Mouse (Mus musculus) CH12.LX (cell line): ENCODE measurements at regions not wholly inside any gene's neighbourhood (a gene's known extent, or its start where the extent isn't known, plus 50 kb on each side); places are given as distances from the start of the nearest gene placed in this dataset.

Experiments
- DNase-seq: peaks from one replicate; pipeline ENCODE4 v3.0.0-alpha.2; 2013; ENCODE audit errors: extremely low read depth
- H3K27ac ChIP-seq: 2 replicates; pipeline ENCODE4 v1.5.1; 2012; ENCODE audit warnings: low read depth, mild to moderate bottlenecking, control low read depth, moderate library complexity; ENCODE audit not compliant: insufficient read depth
- H3K27me3 ChIP-seq: replicated peaks from 2 replicates; pipeline ENCODE3; 2012; ENCODE audit warnings: inconsistent platforms
- H3K36me3 ChIP-seq, 2 experiments: replicated peaks in 1 of 2; 2 replicates each; pipeline versions ENCODE3 to v1.6.1; 2012; ENCODE audit warnings: inconsistent platforms in 1 of 2, low read length in 1 of 2, mild to moderate bottlenecking in 1 of 2, mixed read lengths in 1 of 2, moderate library complexity in 1 of 2; ENCODE audit not compliant: control insufficient read depth in 1 of 2, insufficient read depth in 1 of 2
- H3K4me1 ChIP-seq, 2 experiments: 2 replicates each; pipeline ENCODE4 v1.6.1; 2012; ENCODE audit warnings: inconsistent platforms in 1 of 2, moderate library complexity in 1 of 2; ENCODE audit not compliant: insufficient read depth in 2 of 2, control insufficient read depth in 1 of 2
- H3K4me2 ChIP-seq: 2 replicates; pipeline ENCODE4 v1.6.1; 2012; ENCODE audit warnings: low read depth, mild to moderate bottlenecking, control low read depth; ENCODE audit not compliant: poor library complexity, insufficient read depth, severe bottlenecking
- H3K4me3 ChIP-seq, 3 experiments: fragments of 150-350 bp in 1 of 3; sonication (generic) in 1 of 3; replicated peaks in 1 of 3; 2 replicates each; pipeline versions ENCODE3 to v1.5.1; 2011 to 2012; ENCODE audit warnings: low read depth in 2 of 3, low read length in 2 of 3, mild to moderate bottlenecking in 2 of 3, moderate library complexity in 2 of 3, control low read depth in 1 of 3, improper control_type of control experiment in 1 of 3, inconsistent platforms in 1 of 3, mixed read lengths in 1 of 3; ENCODE audit not compliant: poor library complexity in 1 of 3
- H3K79me2 ChIP-seq: replicated peaks from 2 replicates; pipeline ENCODE4 v1.6.1; 2012; ENCODE audit warnings: mild to moderate bottlenecking, moderate library complexity; ENCODE audit not compliant: control insufficient read depth, poor library complexity, insufficient read depth, severe bottlenecking; ENCODE audit errors: extremely low read depth
- H3K9ac ChIP-seq: 2 replicates; pipeline ENCODE4 v1.6.1; 2012; ENCODE audit warnings: low read depth, mild to moderate bottlenecking, control low read depth, moderate library complexity; ENCODE audit not compliant: insufficient read depth
- H3K9me3 ChIP-seq: replicated peaks from 2 replicates; pipeline ENCODE3; 2012; ENCODE audit warnings: low read length, inconsistent platforms, mixed read lengths
- BHLHE40 ChIP-seq: IDR thresholded peaks from 2 replicates; pipeline ENCODE4 v1.6.1; 2011; ENCODE audit warnings: mild to moderate bottlenecking, low read depth, low read length, improper control_type of control experiment
- CHD1 ChIP-seq: IDR thresholded peaks from 2 replicates; pipeline ENCODE4 v1.6.1; 2012; ENCODE audit warnings: low read depth, low read length, improper control_type of control experiment, inconsistent platforms
- CHD2 ChIP-seq: IDR thresholded peaks from 2 replicates; pipeline ENCODE4 v1.6.1; 2011; ENCODE audit warnings: low read length, improper control_type of control experiment
- ELF1 ChIP-seq: IDR thresholded peaks from 2 replicates; pipeline ENCODE4 v1.6.1; 2014; ENCODE audit warnings: low read depth, mild to moderate bottlenecking, inconsistent platforms, low read length, improper control_type of control experiment
- ETS1 ChIP-seq: conservative IDR thresholded peaks from 2 replicates; pipeline ENCODE4 v1.6.1; 2012; ENCODE audit warnings: low read depth, mild to moderate bottlenecking, inconsistent platforms, low read length, improper control_type of control experiment, moderate library complexity
- HCFC1 ChIP-seq: IDR thresholded peaks from 2 replicates; pipeline ENCODE4 v1.6.1; 2012; ENCODE audit warnings: low read depth, mild to moderate bottlenecking, inconsistent platforms, low read length, improper control_type of control experiment
- JUN ChIP-seq: IDR thresholded peaks from 2 replicates; pipeline ENCODE4 v1.6.1; 2011; ENCODE audit warnings: low read depth, mild to moderate bottlenecking, low read length, improper control_type of control experiment, moderate library complexity; ENCODE audit not compliant: insufficient read depth
- MAX ChIP-seq: IDR thresholded peaks from 2 replicates; pipeline ENCODE4 v1.6.1; 2011; ENCODE audit warnings: low read length, improper control_type of control experiment
- MAZ ChIP-seq: IDR thresholded peaks from 2 replicates; pipeline ENCODE4 v1.6.1; 2012; ENCODE audit warnings: low read depth, mild to moderate bottlenecking, inconsistent platforms, low read length, improper control_type of control experiment, moderate library complexity
- MYC ChIP-seq: IDR thresholded peaks from 2 replicates; pipeline ENCODE4 v1.6.1; 2011; ENCODE audit warnings: low read depth, mild to moderate bottlenecking, improper control_type of control experiment, low read length
- NELFE ChIP-seq: IDR thresholded peaks from 2 replicates; pipeline ENCODE4 v1.6.1; 2011; ENCODE audit warnings: low read depth, low read length, improper control_type of control experiment
- NRF1 ChIP-seq: IDR thresholded peaks from 2 replicates; pipeline ENCODE4 v1.6.1; 2014; ENCODE audit warnings: low read depth, mild to moderate bottlenecking, inconsistent platforms, low read length, improper control_type of control experiment, moderate library complexity
- POLR2A ChIP-seq: IDR thresholded peaks from 2 replicates; pipeline ENCODE4 v1.6.1; 2011; ENCODE audit warnings: low read depth, mild to moderate bottlenecking, improper control_type of control experiment, low read length
- POLR2AphosphoS2 ChIP-seq: IDR thresholded peaks from 2 replicates; pipeline ENCODE4 v1.6.1; 2011; ENCODE audit warnings: low read depth, low read length, improper control_type of control experiment
- RAD21 ChIP-seq: IDR thresholded peaks from 2 replicates; pipeline ENCODE4 v1.6.1; 2011; ENCODE audit warnings: low read depth, mild to moderate bottlenecking, low read length, improper control_type of control experiment, moderate library complexity
- RCOR1 ChIP-seq: conservative IDR thresholded peaks from 2 replicates; pipeline ENCODE4 v1.6.1; 2012; ENCODE audit warnings: low read depth, mild to moderate bottlenecking, inconsistent platforms, low read length, improper control_type of control experiment
- SMC3 ChIP-seq: IDR thresholded peaks from 2 replicates; pipeline ENCODE4 v1.6.1; 2011; ENCODE audit warnings: low read depth, low read length, improper control_type of control experiment
- TBP ChIP-seq: conservative IDR thresholded peaks from 2 replicates; pipeline ENCODE4 v1.6.1; 2011; ENCODE audit warnings: low read depth, low read length, improper control_type of control experiment
- TCF12 ChIP-seq: IDR thresholded peaks from 2 replicates; pipeline ENCODE4 v1.6.1; 2014; ENCODE audit warnings: low read depth, mild to moderate bottlenecking, inconsistent platforms, low read length, improper control_type of control experiment
- USF1 ChIP-seq: IDR thresholded peaks from 2 replicates; pipeline ENCODE4 v1.6.1; 2014; ENCODE audit warnings: low read depth, mild to moderate bottlenecking, inconsistent platforms, low read length, improper control_type of control experiment
- USF2 ChIP-seq: conservative IDR thresholded peaks from 2 replicates; pipeline ENCODE4 v1.6.1; 2011; ENCODE audit warnings: low read depth, low read length, improper control_type of control experiment
- ZMIZ1 ChIP-seq: IDR thresholded peaks from 2 replicates; pipeline ENCODE4 v1.6.1; 2012; ENCODE audit warnings: low read depth, mild to moderate bottlenecking, inconsistent platforms, low read length, improper control_type of control experiment
- ZNF384 ChIP-seq: IDR thresholded peaks from 2 replicates; pipeline ENCODE4 v1.6.1; 2012; ENCODE audit warnings: low read depth, low read length, improper control_type of control experiment, inconsistent platforms
- dilution Hi-C: fragments of 300-500 bp; cut with MboI; formaldehyde crosslinking; loops from 2 replicates; pipeline ENCODE4 v1.14.3; 2020; ENCODE audit warnings: low sequenced_read_pairs; ENCODE audit not compliant: extremely low pct_unique_long_range_greater_than_20kb, extremely low pct_ligation_motif_present
- in situ Hi-C: fragments of 300-500 bp; cut with MboI; formaldehyde crosslinking; loops from 3 replicates; pipeline ENCODE4 v1.14.3; 2019; ENCODE audit warnings: low sequenced_read_pairs, low pct_ligation_motif_present, low pct_unique_long_range_greater_than_20kb, mixed read lengths

DNA sequence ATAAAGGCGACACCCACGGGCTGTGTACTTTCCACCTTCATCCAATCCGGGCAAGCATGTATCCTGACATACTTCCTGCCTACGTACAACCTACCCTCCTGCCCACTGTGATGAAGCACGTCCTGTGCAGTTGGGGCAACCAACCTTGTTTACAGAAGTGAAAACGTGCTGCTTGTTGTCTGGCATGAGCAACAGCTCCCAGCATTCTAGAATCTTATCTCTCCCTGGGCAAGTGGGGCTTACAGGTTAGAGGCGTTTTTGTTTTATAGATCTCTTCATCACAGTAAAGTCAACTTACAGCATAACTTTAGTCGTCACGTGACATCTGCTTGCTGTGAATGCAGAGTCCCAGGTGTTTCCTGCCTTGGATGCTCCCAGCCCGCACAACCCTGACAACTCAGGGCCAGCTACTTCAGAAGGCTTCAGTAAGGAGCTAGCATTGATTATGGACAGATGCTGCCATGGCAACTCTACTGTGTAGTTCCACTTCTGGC is 175.3 kb upstream of the Map3k1 start:
- Histone ChIP-seq H3K9ac (no peak overlapping the region), H3K4me1 (peaks cover 16 to 62% of the 10 kb centered on the region in 2 experiments), H3K4me2 (peak overlapping the region; percentile 34), H3K79me2 (no peaks in the 10 kb centered on the region), H3K27me3 (no peaks in the 10 kb centered on the region), H3K9me3 (no peaks in the 10 kb centered on the region), H3K27ac (no peak overlapping the region), H3K4me3 (no peak overlapping the region), H3K36me3 (no peaks in the 10 kb centered on the region)
- DNase-seq, result no peak
- TF ChIP-seq ZNF384, result no peak
- no peak for TF ChIP-seq NRF1
- TF ChIP-seq RAD21, result no peak
- TF ChIP-seq CHD2, result no peak
- TF ChIP-seq USF2, result peak; percentile 54
- peak; percentile 31; the same call in 1 of the 2 replicates for TF ChIP-seq HCFC1
- TF ChIP-seq TBP, result no peak
- no peak; the same call in 1 of the 2 replicates for TF ChIP-seq MYC
- TF ChIP-seq SMC3, result no peak
- no peak for TF ChIP-seq ETS1
- peak; percentile 82 for TF ChIP-seq BHLHE40
- 0 out of 2 replicates have a peak, but pooled peaks have one; percentile 20 for TF ChIP-seq ELF1
- no peak for TF ChIP-seq TCF12
- no peak for TF ChIP-seq CHD1
- TF ChIP-seq NELFE, result no peak
- TF ChIP-seq POLR2AphosphoS2, result no peak
- TF ChIP-seq JUN, result no peak
- TF ChIP-seq MAZ, result no peak
- peak; percentile 75 for TF ChIP-seq USF1
- no peak for TF ChIP-seq POLR2A
- TF ChIP-seq RCOR1, result no peak
- TF ChIP-seq MAX, result peak; percentile 45; the same call in 1 of the 2 replicates
- dilution Hi-C loops, result no loop called here
- in situ Hi-C loops, result loop anchor here (10.0 kb wide), 2 partner anchors 169 to 271 kb away; no protein-coding TSS in a partner anchor

GRCm38 (mm10) chr13:111985406-111985805 is 176.6 kb upstream of the Map3k1 start:
- H3K27me3 ChIP-seq, result no peaks in the 10 kb centered on the region
- no peaks in the 10 kb centered on the region for H3K36me3 ChIP-seq
- dilution Hi-C loops, result no loop called here
- H3K4me2 ChIP-seq, result no peak overlapping the region
- H3K79me2 ChIP-seq, result no peaks in the 10 kb centered on the region
- H3K27ac ChIP-seq, result no peak overlapping the region
- TF ChIP-seq ZMIZ1, result no peak
- no peak overlapping the region for H3K4me3 ChIP-seq
- no peak for DNase-seq
- peaks cover 3% of the 10 kb centered on the region for H3K9me3 ChIP-seq
- in situ Hi-C loops, result loop anchor here (10.0 kb wide), 2 partner anchors 171 to 269 kb away; no protein-coding TSS in a partner anchor
- H3K9ac ChIP-seq, result no peak overlapping the region
- H3K4me1 ChIP-seq, result peaks cover 16 to 49% of the 10 kb centered on the region in 2 experiments
